Mouse (Mus musculus): ENCODE data around the gene Gm20441.
"Not testable (repeated sequence)": the region's sequence is repeated elsewhere in the genome, so short reads cannot be mapped to it uniquely, and the experiment has no call there.

The Gm20441 gene

GRCm38 (mm10) chr10:75774102-75774501 is 6.7 kb downstream of the Gm20441 start:
- peaks cover 9% of the 10 kb centered on the region for H3K27me3 ChIP-seq (ENCODE audit: insufficient read depth, low read length)
- H3K36me3 ChIP-seq (ENCODE audit: insufficient read depth, low read length): peaks cover 23% of the 10 kb centered on the region
- H3K4me1 ChIP-seq (replicated peaks; ENCODE audit: low read depth, low read length): peaks cover 27% of the 10 kb centered on the region
- no peak for TF ChIP-seq NANOG (IDR thresholded peaks at IDR 0.05; ENCODE audit: borderline replicate concordance, low read length)
- no peak for TF ChIP-seq CTCF (conservative IDR thresholded peaks at IDR 0.05; ENCODE audit: low read length)
- no peak for TF ChIP-seq POU5F1 (IDR thresholded peaks at IDR 0.05; ENCODE audit: borderline replicate concordance, low read length)
- no peak overlapping the region for H3K4me3 ChIP-seq (replicated peaks; ENCODE audit: low read length)
- no peaks in the 10 kb centered on the region for H3K9me3 ChIP-seq (ENCODE audit: low read length)

- Histone ChIP-seq H3K36me3 (ENCODE audit: insufficient read depth, low read length) (peaks cover 23% of the 10 kb centered on the region), H3K9me3 (ENCODE audit: low read length) (no peaks in the 10 kb centered on the region), H3K27me3 (ENCODE audit: insufficient read depth, low read length) (no peaks in the 10 kb centered on the region), H3K4me3 (replicated peaks; ENCODE audit: low read length) (peak within 1 kb of the TSS; percentile 98), H3K4me1 (replicated peaks; ENCODE audit: low read depth, low read length) (peaks cover 31% of the 10 kb centered on the region)
- TF ChIP-seq CTCF (conservative IDR thresholded peaks at IDR 0.05; ENCODE audit: low read length) (no peak), NANOG (IDR thresholded peaks at IDR 0.05; ENCODE audit: borderline replicate concordance, low read length) (no peak), POU5F1 (IDR thresholded peaks at IDR 0.05; ENCODE audit: borderline replicate concordance, low read length) (no peak)
These were observed 7.7 kb downstream of the Gm20441 start, which contains the start of gene Ddt for GRCm38 (mm10) chr10:75772795-75773664. Gene Ddt (minus strand): TSS chr10:75773414.

GRCm38 (mm10) chr10:75767756-75768155 is 13.0 kb downstream of the Gm20441 start:
- peaks cover 24% of the 10 kb centered on the region for H3K36me3 ChIP-seq (ENCODE audit: insufficient read depth, low read length)
- peaks cover 50% of the 10 kb centered on the region for H3K4me1 ChIP-seq (replicated peaks; ENCODE audit: low read depth, low read length)
- not testable (repeated sequence) for H3K4me3 ChIP-seq (replicated peaks; ENCODE audit: low read length); H3K27me3 ChIP-seq (ENCODE audit: insufficient read depth, low read length); H3K9me3 ChIP-seq (ENCODE audit: low read length)

- TF ChIP-seq NANOG (IDR thresholded peaks at IDR 0.05; ENCODE audit: borderline replicate concordance, low read length): no peak
- no peak for TF ChIP-seq CTCF (conservative IDR thresholded peaks at IDR 0.05; ENCODE audit: low read length)
- TF ChIP-seq POU5F1 (IDR thresholded peaks at IDR 0.05; ENCODE audit: borderline replicate concordance, low read length): no peak
- Histone ChIP-seq H3K9me3 (ENCODE audit: low read length) (no peaks in the 10 kb centered on the region), H3K27me3 (ENCODE audit: insufficient read depth, low read length) (no peaks in the 10 kb centered on the region), H3K36me3 (ENCODE audit: insufficient read depth, low read length) (peaks cover 29% of the 10 kb centered on the region), H3K4me3 (replicated peaks; ENCODE audit: low read length) (no peak overlapping the region), H3K4me1 (replicated peaks; ENCODE audit: low read depth, low read length) (peaks cover 46% of the 10 kb centered on the region)
These were observed 13.9 kb downstream of the Gm20441 start for GRCm38 (mm10) chr10:75766856-75767255.

- Histone ChIP-seq H3K9me3 (ENCODE audit: low read length) (no peaks in the 10 kb centered on the region), H3K27me3 (ENCODE audit: insufficient read depth, low read length) (no peaks in the 10 kb centered on the region), H3K4me1 (replicated peaks; ENCODE audit: low read depth, low read length) (peaks cover 44% of the 10 kb centered on the region), H3K36me3 (ENCODE audit: insufficient read depth, low read length) (peaks cover 24% of the 10 kb centered on the region), H3K4me3 (replicated peaks; ENCODE audit: low read length) (peak overlapping the region; percentile 95)
- no peak for TF ChIP-seq POU5F1 (IDR thresholded peaks at IDR 0.05; ENCODE audit: borderline replicate concordance, low read length)
- TF ChIP-seq NANOG (IDR thresholded peaks at IDR 0.05; ENCODE audit: borderline replicate concordance, low read length): no peak
- TF ChIP-seq CTCF (conservative IDR thresholded peaks at IDR 0.05; ENCODE audit: low read length): peak; percentile 91
These were observed 16.0 kb downstream of the Gm20441 start for GRCm38 (mm10) chr10:75764519-75765473.

- Histone ChIP-seq H3K9me3 (ENCODE audit: low read length) (no peaks in the 10 kb centered on the region), H3K36me3 (ENCODE audit: insufficient read depth, low read length) (peaks cover 31% of the 10 kb centered on the region), H3K27me3 (ENCODE audit: insufficient read depth, low read length) (no peaks in the 10 kb centered on the region), H3K4me1 (replicated peaks; ENCODE audit: low read depth, low read length) (peaks cover 41% of the 10 kb centered on the region), H3K4me3 (replicated peaks; ENCODE audit: low read length) (peak within 1 kb of the TSS; percentile 95)
- no peak for TF ChIP-seq CTCF (conservative IDR thresholded peaks at IDR 0.05; ENCODE audit: low read length)
- no peak for TF ChIP-seq POU5F1 (IDR thresholded peaks at IDR 0.05; ENCODE audit: borderline replicate concordance, low read length)
- TF ChIP-seq NANOG (IDR thresholded peaks at IDR 0.05; ENCODE audit: borderline replicate concordance, low read length): no peak
These were observed 16.9 kb downstream of the Gm20441 start, which contains the start of gene Cabin1 for GRCm38 (mm10) chr10:75763682-75764518. Gene Cabin1 (minus strand): TSS chr10:75764341.

- TF ChIP-seq POU5F1 (IDR thresholded peaks at IDR 0.05; ENCODE audit: borderline replicate concordance, low read length) (no peak), CTCF (conservative IDR thresholded peaks at IDR 0.05; ENCODE audit: low read length) (no peak), NANOG (IDR thresholded peaks at IDR 0.05; ENCODE audit: borderline replicate concordance, low read length) (no peak)
These were observed 18.3 kb downstream of the Gm20441 start for GRCm38 (mm10) chr10:75762413-75762812.

More at GRCm38 (mm10) chr10:75762413-75762812, 18.3 kb downstream of the Gm20441 start:
- no peaks in the 10 kb centered on the region for H3K9me3 ChIP-seq (ENCODE audit: low read length)
- H3K4me3 ChIP-seq (replicated peaks; ENCODE audit: low read length): no peak overlapping the region
- H3K27me3 ChIP-seq (ENCODE audit: insufficient read depth, low read length): no peaks in the 10 kb centered on the region
- peaks cover 44% of the 10 kb centered on the region for H3K36me3 ChIP-seq (ENCODE audit: insufficient read depth, low read length)
- peaks cover 34% of the 10 kb centered on the region for H3K4me1 ChIP-seq (replicated peaks; ENCODE audit: low read depth, low read length)
